Mouse (Mus musculus) embryonic stem cell, embryonic (primary cell): ENCODE measurements around the gene N4bp3.

Source experiments
- CTCF ChIA-PET, 4 experiments: fragments of 300-600 bp in 2 of 4; fragments of 350-600 bp in 2 of 4; sonication (Branson Sonifier 250); formaldehyde crosslinking; loops; one replicate each; lab custom pipeline; 2022; ENCODE audit warnings: inconsistent platforms in 2 of 4; lab: Charles Lee
- POLR2A ChIA-PET, 4 experiments: fragments of 300-600 bp in 2 of 4; fragments of 350-600 bp in 2 of 4; sonication (Branson Sonifier 250); formaldehyde crosslinking; loops; one replicate each; lab custom pipeline; 2022; ENCODE audit warnings: antibody characterized with exemption in 4 of 4, inconsistent platforms in 1 of 4; lab: Charles Lee

N4bp3 gene

GRCm38 (mm10) chr11:51664747-51665146 lies 14.1 kb upstream of the N4bp3 start:
- POLR2A ChIA-PET = interaction anchor here in 2 of 4 experiments (1.3 to 13.3 kb wide), 7 partner anchors 8 to 61 kb away, joined by 4 to 252 read pairs (median 95); partner anchors contain the start of genes 0610009B22Rik (in 1 of the 2), D930048N14Rik (in 1 of the 2), Hnrnpab (in 1 of the 2) and N4bp3 (in 1 of the 2)

GRCm38 (mm10) chr11:51662632-51663031 lies 12.0 kb upstream of the N4bp3 start:
- POLR2A ChIA-PET = interaction anchor here in 3 of 4 experiments (0.5 to 13.3 kb wide), 32 partner anchors 9 to 153 kb away, joined by 3 to 252 read pairs (median 8); partner anchors contain the start of genes 0610009B22Rik (in 3 of the 3), D930048N14Rik (in 2 of the 3), Hnrnpab (in 2 of the 3) and N4bp3 (in 2 of the 3)
- CTCF ChIA-PET = interaction anchor here (0.6 to 1.8 kb wide), 10 partner anchors 13 to 57 kb away, joined by 3 to 9 read pairs (median 3); no protein-coding TSS in a partner anchor

More at GRCm38 (mm10) chr11:51664747-51665146, 14.1 kb upstream of the N4bp3 start:
- CTCF ChIA-PET = interaction anchor here in 1 of 4 experiments (1.5 kb wide), 1 partner anchor 16 kb away, joined by 4 read pairs; no protein-coding TSS in a partner anchor

- CTCF ChIA-PET = interaction anchor here (0.6 to 1.8 kb wide), 12 partner anchors 12 to 122 kb away, joined by 3 to 9 read pairs (median 4); partner anchors contain the start of genes D930048N14Rik (in 1 of the 4) and N4bp3 (in 1 of the 4)
- POLR2A ChIA-PET = interaction anchor here in 3 of 4 experiments (0.5 to 13.3 kb wide), 39 partner anchors 9 to 154 kb away, joined by 3 to 252 read pairs (median 6); partner anchors contain the start of genes 0610009B22Rik (in 2 of the 3), D930048N14Rik (in 2 of the 3), Hnrnpab (in 2 of the 3) and N4bp3 (in 2 of the 3)
These were observed 11.3 kb upstream of the N4bp3 start for GRCm38 (mm10) chr11:51661867-51662365.

DNA sequence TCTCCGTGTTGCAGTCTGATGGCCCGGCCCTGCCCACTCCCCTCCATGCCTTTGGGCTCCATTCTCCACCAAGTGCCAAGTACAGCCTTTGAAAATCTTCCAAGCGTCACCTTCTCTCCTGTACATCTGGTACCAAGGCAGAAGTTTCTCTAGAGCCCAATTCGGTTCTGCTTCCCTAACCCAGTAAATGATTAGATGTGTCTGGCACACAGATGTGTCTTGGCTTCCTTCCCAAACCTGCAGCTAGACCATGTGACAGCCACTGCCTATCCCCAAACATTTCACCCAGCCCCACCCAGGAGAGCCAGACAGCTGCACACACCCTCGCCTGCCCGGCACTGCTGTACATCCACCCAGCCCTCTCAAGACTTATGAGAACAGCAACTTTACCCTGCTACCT lies 8.1 kb upstream of the N4bp3 start:
- CTCF ChIA-PET = interaction anchor here in 3 of 4 experiments (0.6 to 1.6 kb wide), 8 partner anchors 19 to 150 kb away, joined by 3 to 9 read pairs (median 3); no protein-coding TSS in a partner anchor
- POLR2A ChIA-PET = interaction anchor here (0.5 to 13.3 kb wide), 35 partner anchors 10 to 628 kb away, joined by 3 to 252 read pairs (median 6); partner anchors contain the start of genes Hnrnpab (in 3 of the 4), 0610009B22Rik (in 2 of the 4), D930048N14Rik (in 2 of the 4) and N4bp3 (in 2 of the 4)

DNA sequence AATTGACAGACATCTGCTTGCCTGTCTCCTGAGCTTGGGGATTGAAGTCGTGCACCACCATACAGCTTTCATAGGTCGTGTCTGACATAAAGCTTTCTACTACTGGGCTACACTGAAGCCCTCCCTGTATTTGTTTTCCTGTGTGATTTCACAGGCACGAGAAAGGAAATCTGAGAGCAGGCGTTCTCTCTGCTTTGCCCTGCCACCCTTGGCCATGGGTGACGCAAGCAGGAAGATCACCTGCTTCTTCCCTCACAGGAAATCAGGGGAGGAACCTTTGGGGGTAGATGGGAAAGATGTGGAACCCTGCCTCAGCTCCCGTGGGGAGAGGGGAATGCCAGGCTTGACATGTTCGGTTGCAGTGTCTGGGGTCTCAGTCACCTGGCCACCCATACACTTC lies 7.6 kb upstream of the N4bp3 start:
- POLR2A ChIA-PET = interaction anchor here (0.5 to 13.3 kb wide), 32 partner anchors 9 to 629 kb away, joined by 3 to 252 read pairs (median 7); partner anchors contain the start of genes Hnrnpab (in 3 of the 4), 0610009B22Rik (in 2 of the 4), D930048N14Rik (in 2 of the 4) and N4bp3 (in 2 of the 4)
- CTCF ChIA-PET = interaction anchor here in 2 of 4 experiments (0.6 to 1.6 kb wide), 3 partner anchors 23 to 151 kb away, joined by 3 to 9 read pairs (median 3); no protein-coding TSS in a partner anchor

- POLR2A ChIA-PET = interaction anchor here in 3 of 4 experiments (0.7 to 13.3 kb wide), 31 partner anchors 8 to 361 kb away, joined by 3 to 252 read pairs (median 6); partner anchors contain the start of genes 0610009B22Rik (in 3 of the 3), Hnrnpab (in 3 of the 3), D930048N14Rik (in 2 of the 3) and N4bp3 (in 2 of the 3)
- CTCF ChIA-PET = interaction anchor here in 2 of 4 experiments (0.7 to 1.6 kb wide), 5 partner anchors 21 to 426 kb away, joined by 3 to 9 read pairs (median 5); partner anchors contain the start of gene Rmnd5b (in 1 of the 2)
These were observed 6.3 kb upstream of the N4bp3 start for GRCm38 (mm10) chr11:51656798-51657521.

- CTCF ChIA-PET = interaction anchor here in 2 of 4 experiments (1.2 to 1.4 kb wide), 2 partner anchors 17 to 27 kb away, joined by 3 to 4 read pairs; no protein-coding TSS in a partner anchor
These were observed 4.2 kb upstream of the N4bp3 start for GRCm38 (mm10) chr11:51654891-51655290.

DNA sequence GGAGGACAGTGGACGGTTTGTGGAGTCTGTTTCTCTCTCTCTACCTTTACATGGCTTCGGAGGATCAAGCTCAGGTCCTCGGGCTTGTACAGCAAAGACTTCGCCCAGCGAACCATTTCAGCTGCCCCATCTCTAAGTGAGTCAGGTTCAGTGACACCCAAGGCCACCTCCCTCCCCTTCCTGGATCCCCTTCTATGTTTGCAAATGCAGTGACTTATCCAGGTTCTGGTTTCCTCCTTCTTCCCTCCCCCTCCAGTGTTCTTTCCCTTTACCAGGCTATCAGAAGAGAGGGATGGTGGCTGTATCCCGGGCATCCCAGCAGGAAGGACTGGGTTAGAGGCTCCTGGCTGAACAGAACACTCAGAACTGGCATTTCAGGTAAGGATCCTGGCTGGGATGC lies 3.1 kb upstream of the N4bp3 start:
- CTCF ChIA-PET = interaction anchor here in 3 of 4 experiments (0.6 to 1.4 kb wide), 3 partner anchors 16 to 38 kb away, joined by 3 to 4 read pairs (median 3); no protein-coding TSS in a partner anchor

More at GRCm38 (mm10) chr11:51654891-51655290, 4.2 kb upstream of the N4bp3 start:
- POLR2A ChIA-PET = interaction anchor here in 3 of 4 experiments (0.7 to 13.3 kb wide), 9 partner anchors 11 to 63 kb away, joined by 4 to 252 read pairs (median 11); partner anchors contain the start of genes 0610009B22Rik (in 2 of the 3), D930048N14Rik (in 1 of the 3), Hnrnpab (in 1 of the 3) and N4bp3 (in 1 of the 3)

GRCm38 (mm10) chr11:51652889-51653418 lies 2.3 kb upstream of the N4bp3 start:
- ChIA-PET POLR2A (interaction anchor here in 3 of 4 experiments (0.6 to 13.3 kb wide), 14 partner anchors 9 to 165 kb away, joined by 3 to 252 read pairs (median 6); partner anchors contain the start of genes 0610009B22Rik (in 2 of the 3), Hnrnpab (in 2 of the 3), D930048N14Rik (in 1 of the 3) and N4bp3 (in 1 of the 3)), CTCF (interaction anchor here in 2 of 4 experiments (0.6 to 1.2 kb wide), 5 partner anchors 17 to 36 kb away, joined by 3 read pairs; no protein-coding TSS in a partner anchor)

More for the DNA sequence above, 3.1 kb upstream of the N4bp3 start:
- POLR2A ChIA-PET = interaction anchor here in 3 of 4 experiments (0.8 to 13.3 kb wide), 11 partner anchors 8 to 110 kb away, joined by 3 to 252 read pairs (median 6); partner anchors contain the start of genes 0610009B22Rik (in 2 of the 3), Hnrnpab (in 2 of the 3), D930048N14Rik (in 1 of the 3) and N4bp3 (in 1 of the 3)

DNA sequence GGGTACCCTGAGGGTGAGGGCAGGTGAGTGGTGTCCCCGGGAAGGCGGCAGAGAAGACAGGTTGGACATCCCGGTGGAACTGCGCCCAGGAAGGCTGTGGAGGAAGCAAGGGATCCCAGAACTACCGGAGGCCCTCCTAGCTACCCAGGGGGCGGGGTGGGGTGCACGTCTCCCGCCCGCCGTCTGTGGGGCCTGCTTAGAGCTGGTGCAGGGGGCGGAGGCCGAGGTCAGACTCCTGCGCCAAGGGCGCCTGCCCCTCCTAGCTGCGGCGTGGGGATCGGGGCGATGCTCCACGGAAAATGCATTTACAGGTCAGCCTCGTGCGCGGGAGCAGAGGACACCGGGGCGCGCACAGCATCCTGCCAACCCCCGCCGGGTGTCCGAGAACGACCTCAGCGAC lies 381 bp downstream of the N4bp3 start:
- POLR2A ChIA-PET = interaction anchor here (0.8 to 56.0 kb wide), 34 partner anchors 8 to 113 kb away, joined by 3 to 3635 read pairs (median 12); partner anchors contain the start of genes Hnrnpab (in 4 of the 4), 0610009B22Rik (in 3 of the 4), Nhp2 (in 3 of the 4) and Phykpl (in 3 of the 4)
- CTCF ChIA-PET = interaction anchor here (0.7 to 3.5 kb wide), 17 partner anchors 11 to 66 kb away, joined by 3 to 19 read pairs (median 4); partner anchors contain the start of genes Phykpl (in 1 of the 4) and Rmnd5b (in 1 of the 4)

- POLR2A ChIA-PET = interaction anchor here (0.8 to 56.0 kb wide), 34 partner anchors 8 to 114 kb away, joined by 3 to 3635 read pairs (median 12); partner anchors contain the start of genes Hnrnpab (in 4 of the 4), 0610009B22Rik (in 3 of the 4), Nhp2 (in 3 of the 4) and Phykpl (in 3 of the 4)
- CTCF ChIA-PET = interaction anchor here (0.6 to 3.5 kb wide), 17 partner anchors 12 to 65 kb away, joined by 3 to 19 read pairs (median 4); partner anchors contain the start of genes Phykpl (in 1 of the 4) and Rmnd5b (in 1 of the 4)
These were observed 798 bp downstream of the N4bp3 start for GRCm38 (mm10) chr11:51649889-51650199.

DNA sequence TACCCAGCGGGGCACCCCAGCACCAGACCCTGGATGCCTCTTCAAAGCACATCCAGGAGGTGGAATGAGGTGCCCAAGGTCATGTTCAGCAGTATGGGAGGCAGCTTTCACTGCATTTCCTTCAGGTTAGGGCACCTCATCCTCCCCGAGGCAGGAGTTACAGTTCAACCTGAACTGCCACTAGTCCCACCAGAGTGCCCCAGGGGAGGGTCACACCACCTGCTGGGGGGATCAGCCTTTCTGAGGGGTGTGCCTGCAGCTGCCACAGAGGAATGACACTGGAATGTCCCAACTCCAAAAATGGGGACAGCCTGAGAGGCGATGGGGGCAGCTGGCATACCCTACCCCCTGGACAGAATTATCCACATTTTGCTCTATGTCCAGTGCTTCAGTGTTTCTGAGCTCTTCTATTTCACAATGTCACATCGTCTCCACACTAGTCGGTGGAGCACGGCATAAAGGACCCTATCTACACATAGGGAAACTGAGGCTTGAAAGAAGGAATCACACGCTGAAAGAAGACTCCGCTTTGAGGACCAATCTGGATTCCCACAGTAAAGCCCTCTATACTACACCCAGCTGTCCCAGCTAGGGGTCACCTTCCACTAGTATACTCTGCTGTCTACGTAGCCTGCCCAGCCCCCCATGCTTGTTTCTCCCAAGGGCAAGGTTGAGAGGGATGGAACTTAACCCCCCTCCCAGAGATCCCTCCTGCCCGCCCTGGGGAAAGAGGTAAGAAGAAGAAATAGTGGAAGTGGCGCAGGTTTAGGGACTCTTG lies 1.3 kb downstream of the N4bp3 start:
- CTCF ChIA-PET = interaction anchor here (0.6 to 3.5 kb wide), 17 partner anchors 11 to 65 kb away, joined by 3 to 19 read pairs (median 4); partner anchors contain the start of genes Phykpl (in 1 of the 4) and Rmnd5b (in 1 of the 4)
- POLR2A ChIA-PET = interaction anchor here (0.7 to 56.0 kb wide), 38 partner anchors 9 to 1437 kb away, joined by 3 to 3635 read pairs (median 11); partner anchors contain the start of genes Hnrnpab (in 4 of the 4), 0610009B22Rik (in 3 of the 4), Nhp2 (in 3 of the 4) and Phykpl (in 3 of the 4)

- CTCF ChIA-PET = interaction anchor here in 3 of 4 experiments (1.2 to 3.5 kb wide), 6 partner anchors 11 to 55 kb away, joined by 3 to 19 read pairs (median 5); partner anchors contain the start of gene Nhp2 (in 1 of the 3)
These were observed 2.1 kb downstream of the N4bp3 start for GRCm38 (mm10) chr11:51648566-51648965.

More at GRCm38 (mm10) chr11:51648566-51648965, 2.1 kb downstream of the N4bp3 start:
- POLR2A ChIA-PET = interaction anchor here (0.6 to 56.0 kb wide), 35 partner anchors 8 to 1436 kb away, joined by 3 to 3635 read pairs (median 13); partner anchors contain the start of genes Nhp2 (in 4 of the 4), 0610009B22Rik (in 3 of the 4), Hnrnpab (in 3 of the 4) and Phykpl (in 3 of the 4)
